Mouse (Mus musculus): ENCODE measurements around the gene Bub3. TPM values are rescaled to one million over a fixed set of nuclear protein-coding genes. Genes with fewer than 3 reads are reported as not detected.

The Bub3 gene
- polyA plus RNA-seq (2012; rRNA removed): 12.3 and 13.5 TPM in 2 replicates

GRCm38 (mm10) chr7:131559986-131560696 is at the start of gene Bub3:
Bub3 (plus strand) TSS chr7:131560222.

GRCm38 (mm10) chr7:131542115-131542871 is 17.7 kb upstream of the Bub3 start, which contains the start of gene Hmx3:
Hmx3 (plus strand) TSS chr7:131542867.

GRCm38 (mm10) chr7:131548473-131548872 is 11.5 kb upstream of the Bub3 start, which contains the start of gene Hmx2:
Hmx2 (plus strand) TSS chr7:131548773.

Other genes with a start within 250 kb of the Bub3 start
- gene Cuzd1, start 237.9 kb upstream of the Bub3 start, polyA plus RNA-seq (2012; rRNA removed): 0.96 TPM in 1 of 2 replicates, not detected in the other
- gene Fam24b, start 230.7 kb upstream of the Bub3 start, polyA plus RNA-seq (2012; rRNA removed): not detected in 2 replicates
- gene Fam24a, start 226.4 kb upstream of the Bub3 start, polyA plus RNA-seq (2012; rRNA removed): not detected in 2 replicates
- 0.56 and 3.9 TPM in 2 replicates for gene 2310057M21Rik, start 197.5 kb upstream of the Bub3 start, polyA plus RNA-seq (2012; rRNA removed)
- 27.7 and 48.3 TPM in 2 replicates for gene Pstk, start 189.1 kb upstream of the Bub3 start, polyA plus RNA-seq (2012; rRNA removed)
- 2.5 and 3.9 TPM in 2 replicates for gene Ikzf5, start 149.7 kb upstream of the Bub3 start, polyA plus RNA-seq (2012; rRNA removed)
- 3.9 and 5.2 TPM in 2 replicates for gene Acadsb, start 149.6 kb upstream of the Bub3 start, polyA plus RNA-seq (2012; rRNA removed)
- 1.7 and 2.4 TPM in 2 replicates for gene Hmx3, start 17.4 kb upstream of the Bub3 start, polyA plus RNA-seq (2012; rRNA removed)
- 0.60 and 0.64 TPM in 2 replicates for gene Hmx2, start 11.4 kb upstream of the Bub3 start, polyA plus RNA-seq (2012; rRNA removed)